Mouse (Mus musculus) brain, embryonic 18.5 days (tissue): Measurements from ENCODE around the gene Gpr180.
"Not testable (repeated sequence)": the region's sequence is repeated elsewhere in the genome, so short reads cannot be mapped to it uniquely, and the experiment has no call there.

Experiments used
- DNase-seq: peaks from one replicate; pipeline ENCODE4 v3.0.0-alpha.2; 2012; ENCODE audit warnings: low read depth, low spot score

The Gpr180 gene

GRCm38 (mm10) chr14:118136744-118137452, at the start of gene Gpr180:
TSS of gene Gpr180 (plus strand) at chr14:118137158.
- peak; percentile 94 for DNase-seq

GRCm38 (mm10) chr14:118088437-118089207, 48.3 kb upstream of the Gpr180 start:
- no peak for DNase-seq

GRCm38 (mm10) chr14:118089215-118089805, 47.6 kb upstream of the Gpr180 start:
- DNase-seq: peak; percentile 69

GRCm38 (mm10) chr14:118089806-118090392, 47.1 kb upstream of the Gpr180 start:
- DNase-seq: no peak

- no peak for DNase-seq
Observed at GRCm38 (mm10) chr14:118098265-118098664, 38.7 kb upstream of the Gpr180 start.

- no peak for DNase-seq
Observed at GRCm38 (mm10) chr14:118101227-118101990, 35.5 kb upstream of the Gpr180 start.

GRCm38 (mm10) chr14:118107479-118107878, 29.5 kb upstream of the Gpr180 start:
- not testable (repeated sequence) for DNase-seq

GRCm38 (mm10) chr14:118113116-118113515, 23.8 kb upstream of the Gpr180 start:
- DNase-seq: no peak

- no peak for DNase-seq
Observed at GRCm38 (mm10) chr14:118124129-118124528, 12.8 kb upstream of the Gpr180 start.

- no peak for DNase-seq
Observed at GRCm38 (mm10) chr14:118124771-118125170, 12.2 kb upstream of the Gpr180 start.

GRCm38 (mm10) chr14:118126301-118126700, 10.7 kb upstream of the Gpr180 start:
- DNase-seq: no peak

GRCm38 (mm10) chr14:118131472-118131871, 5.5 kb upstream of the Gpr180 start:
- no peak for DNase-seq

- DNase-seq: no peak
Observed at GRCm38 (mm10) chr14:118131931-118132641, 4.9 kb upstream of the Gpr180 start.

GRCm38 (mm10) chr14:118132642-118132977, 4.3 kb upstream of the Gpr180 start, which contains the start of gene Tgds:
TSS of gene Tgds (minus strand) at chr14:118132755.
- DNase-seq: peak; percentile 99

GRCm38 (mm10) chr14:118137487-118137886, 529 bp downstream of the Gpr180 start:
- DNase-seq: no peak

- DNase-seq: no peak
Observed at GRCm38 (mm10) chr14:118142283-118142682, 5.3 kb downstream of the Gpr180 start.

GRCm38 (mm10) chr14:118148046-118148445, 11.1 kb downstream of the Gpr180 start:
- no peak for DNase-seq

- DNase-seq: no peak
Observed at GRCm38 (mm10) chr14:118148554-118148953, 11.6 kb downstream of the Gpr180 start.

- no peak for DNase-seq
Observed at GRCm38 (mm10) chr14:118150656-118151551, 13.9 kb downstream of the Gpr180 start.
